Mouse (Mus musculus) brain, embryonic 18.5 days (tissue): ENCODE results near the gene Scrn1.

Experiments
- DNase-seq: peaks from one replicate; pipeline ENCODE4 v3.0.0-alpha.2; 2012; ENCODE audit warnings: low read depth, low spot score

Gene Scrn1

GRCm38 (mm10) chr6:54475926-54476667, 90.2 kb downstream of the Scrn1 start:
- DNase-seq, result no peak

DNA sequence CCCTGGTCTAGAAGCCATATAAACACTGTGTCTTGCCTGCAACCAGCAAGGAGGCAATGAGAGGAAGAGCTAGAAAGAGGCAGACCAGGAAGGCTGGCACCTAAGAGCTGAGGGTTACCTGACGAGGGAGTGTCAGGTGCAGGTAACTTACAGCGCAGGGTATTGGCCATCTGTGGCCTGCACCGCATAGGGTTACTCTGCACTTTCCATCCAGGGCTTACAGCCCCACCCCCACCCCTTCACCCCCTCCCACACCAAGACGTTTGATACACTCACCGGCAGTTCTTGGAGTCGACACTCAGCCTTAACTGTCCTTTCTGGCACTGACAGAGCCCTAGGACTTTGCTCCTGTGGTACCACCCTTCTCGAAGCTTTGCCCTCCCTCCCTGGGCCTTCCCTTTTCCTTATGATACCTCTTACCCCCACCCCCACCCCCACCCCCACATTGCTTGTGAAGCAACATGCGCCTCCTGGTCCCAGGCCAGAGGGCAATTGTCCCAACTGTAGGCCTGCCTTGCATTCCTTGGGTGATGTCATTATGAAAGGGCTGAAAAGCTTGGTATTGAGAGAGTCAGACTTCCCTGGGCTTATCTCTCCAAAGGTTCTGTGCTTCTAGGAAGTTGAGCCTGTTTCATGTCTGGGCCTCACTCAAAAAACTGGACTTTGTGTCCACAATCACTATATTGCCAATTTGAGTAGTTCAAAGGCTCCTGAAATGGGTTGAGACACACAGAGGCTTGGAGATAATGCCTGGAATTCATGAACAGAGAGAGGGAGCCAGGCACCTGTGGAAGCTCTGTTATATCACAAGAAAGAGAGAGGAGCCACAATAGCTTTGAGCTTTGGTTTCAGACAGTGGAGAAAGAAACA, 93.2 kb downstream of the Scrn1 start:
- DNase-seq, result no peak

- no peak for DNase-seq
These were observed 94.4 kb downstream of the Scrn1 start for GRCm38 (mm10) chr6:54471866-54472265.

DNA sequence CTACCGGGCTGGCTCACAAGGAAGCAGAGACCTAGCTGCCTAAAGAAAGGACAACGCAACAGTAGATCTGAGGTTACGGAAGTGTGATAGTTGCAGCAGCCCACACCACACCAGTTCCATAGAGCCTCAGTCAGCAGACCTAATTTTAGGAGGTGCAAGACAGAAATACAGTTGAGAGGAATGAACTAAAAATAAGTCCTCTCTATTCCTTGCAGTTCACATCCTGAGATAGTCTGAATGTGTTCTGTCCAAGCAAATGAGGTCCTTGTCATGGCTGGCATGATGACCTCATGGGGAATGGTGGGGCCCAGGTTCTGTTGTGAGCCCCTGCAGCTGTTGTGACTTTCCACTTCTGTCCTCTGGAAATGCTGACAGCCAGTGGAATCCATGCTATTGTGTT, 98.9 kb downstream of the Scrn1 start:
- DNase-seq, result no peak

GRCm38 (mm10) chr6:54464926-54465325, 101.4 kb downstream of the Scrn1 start:
- DNase-seq, result no peak

DNA sequence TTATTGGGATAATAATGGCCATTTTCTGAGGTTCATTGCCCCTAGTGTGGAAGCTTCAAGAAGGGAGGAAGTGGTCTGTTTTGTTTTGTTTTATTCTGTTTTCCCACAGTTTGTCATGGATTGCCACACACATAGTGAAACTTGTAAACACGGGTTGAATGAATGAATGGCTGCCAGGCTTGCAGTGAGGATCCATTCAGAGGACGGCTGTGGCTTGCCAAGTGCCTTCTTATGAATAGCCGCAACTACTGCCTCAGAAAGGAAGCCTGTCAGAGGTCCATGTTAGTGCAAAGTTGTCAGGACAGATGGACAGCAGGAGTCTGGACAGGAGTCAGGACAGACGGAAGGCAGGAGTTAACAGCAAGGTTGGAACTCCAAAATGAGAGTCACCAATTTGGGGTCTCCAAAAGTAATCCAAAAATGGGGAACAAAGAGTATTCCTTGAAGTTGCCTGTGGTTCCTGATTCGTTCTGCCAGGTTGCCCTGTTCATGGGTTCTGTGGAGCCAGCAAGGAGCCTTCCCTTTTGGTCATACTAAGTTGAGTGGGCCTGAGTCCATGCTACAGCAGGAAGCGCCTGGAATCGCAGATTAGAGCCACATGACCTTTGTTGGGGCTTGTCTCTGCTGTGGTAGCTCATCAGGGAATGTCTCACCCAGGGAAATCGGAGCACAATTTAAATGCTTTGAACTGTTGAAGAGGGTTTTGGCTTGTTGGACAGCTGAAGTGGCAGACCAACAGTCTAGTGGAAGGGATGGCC, 102.4 kb downstream of the Scrn1 start:
- no peak for DNase-seq

GRCm38 (mm10) chr6:54462766-54463165, 103.5 kb downstream of the Scrn1 start:
- DNase-seq, result no peak

GRCm38 (mm10) chr6:54460915-54461671, 105.2 kb downstream of the Scrn1 start:
- DNase-seq, result no peak

GRCm38 (mm10) chr6:54460172-54460914, 105.9 kb downstream of the Scrn1 start:
- no peak for DNase-seq

DNA sequence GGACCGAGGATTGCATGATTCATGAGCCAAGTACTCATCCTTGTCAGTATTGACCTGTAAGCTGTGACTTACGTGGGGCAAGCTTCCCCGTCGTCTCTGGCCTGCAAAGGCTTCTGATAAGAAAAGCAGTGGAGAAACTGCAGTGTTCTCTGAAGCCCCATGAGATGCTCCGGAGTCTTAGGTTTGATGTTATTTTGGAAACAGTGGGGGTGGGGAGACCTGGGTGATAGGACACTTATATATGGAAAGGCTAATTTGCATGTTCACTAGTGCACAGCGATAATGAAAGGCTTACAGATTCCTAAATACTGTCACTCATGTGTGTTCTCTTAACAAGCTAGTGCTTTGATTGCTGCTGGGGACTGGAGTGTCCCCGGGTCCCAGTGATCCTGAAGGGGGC, 106.6 kb downstream of the Scrn1 start:
- no peak for DNase-seq
